Mouse (Mus musculus): ENCODE data around the gene Ip6k1. TPM values are rescaled to one million over a fixed set of nuclear protein-coding genes. Genes with fewer than 3 reads are reported as not detected.

The Ip6k1 gene
- total and polyA plus RNA-seq, 3 experiments, result 31.8 to 59.1 (median 37.2) TPM

DNA sequence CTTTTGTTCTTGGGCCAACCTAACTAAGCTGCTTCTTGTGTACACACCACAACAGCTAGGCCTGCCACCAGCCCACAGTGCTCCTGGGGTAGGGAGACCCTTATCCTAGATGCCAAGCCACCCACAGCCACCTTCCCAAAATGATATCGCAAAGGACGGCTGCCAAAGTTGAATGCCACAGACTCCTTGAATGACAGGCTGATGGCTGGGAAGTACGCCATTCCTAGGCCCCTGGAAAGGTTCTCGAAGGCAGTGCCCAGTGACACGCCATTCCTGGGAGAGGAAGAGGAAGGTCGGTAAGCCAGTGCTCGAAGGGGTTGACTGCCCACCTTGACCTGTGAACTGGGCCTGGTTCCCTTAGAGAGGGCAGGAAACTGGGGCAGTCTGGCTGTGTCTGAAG, 67.2 kb downstream of the Ip6k1 start:
- Histone ChIP-seq H3K4me1 (ENCODE audit: control insufficient read depth in 1 of 2, insufficient read depth in 2 of 2, low read length in 2 of 2) (no peaks in the 10 kb centered on the region), H3K9me3 (replicated peaks; ENCODE audit: insufficient read depth, low read length) (no peaks in the 10 kb centered on the region), H3K4me3 (ENCODE audit: control insufficient read depth in 1 of 2, insufficient read depth in 1 of 2, low read depth in 2 of 2, low read length in 2 of 2) (no peak overlapping the region), H3K27ac (ENCODE audit: control insufficient read depth, low read depth, low read length) (no peak overlapping the region), H3K36me3 (ENCODE audit: control insufficient read depth in 1 of 2, insufficient read depth in 2 of 2, low read length in 2 of 2) (no peaks in the 10 kb centered on the region; a peak in 1 of 4 replicates), H3K9ac (ENCODE audit: control insufficient read depth, low read depth, low read length, poor library complexity, severe bottlenecking) (no peak overlapping the region), H3K27me3 (ENCODE audit: control insufficient read depth in 1 of 2, insufficient read depth in 2 of 2, low read length in 2 of 2) (no peaks in the 10 kb centered on the region), H3K79me2 (ENCODE audit: control insufficient read depth, insufficient read depth, low read length, poor library complexity) (no peaks in the 10 kb centered on the region)
- TF ChIP-seq POLR2AphosphoS2 (IDR thresholded peaks at IDR 0.05; ENCODE audit: low read length) (no peak), ETS1 (IDR thresholded peaks at IDR 0.05; ENCODE audit: low read depth, low read length) (no peak), USF2 (IDR thresholded peaks at IDR 0.05; ENCODE audit: borderline replicate concordance in 1 of 2, insufficient read depth in 1 of 2, low read depth in 1 of 2, low read length in 2 of 2) (no peak), E2F4 (IDR thresholded peaks at IDR 0.05; ENCODE audit: borderline replicate concordance, low read depth, low read length) (no peak), MYB (IDR thresholded peaks at IDR 0.05; ENCODE audit: low read depth, low read length) (no peak), UBTF (IDR thresholded peaks at IDR 0.05; ENCODE audit: borderline replicate concordance, insufficient read depth, low read depth, low read length) (no peak), HCFC1 (IDR thresholded peaks at IDR 0.05; ENCODE audit: low read depth, low read length) (no peak), EP300 (IDR thresholded peaks at IDR 0.05; ENCODE audit: low read depth in 1 of 2, low read length in 2 of 2) (no peak), ZNF384 (IDR thresholded peaks at IDR 0.05; ENCODE audit: low read depth, low read length) (no peak), CTCF (IDR thresholded peaks at IDR 0.05 in 2 of 3, conservative IDR thresholded peaks at IDR 0.05 in 1 of 3; ENCODE audit: control insufficient read depth in 1 of 3, insufficient read depth in 1 of 3, low read depth in 2 of 3, low read length in 3 of 3, poor library complexity in 1 of 3, severe bottlenecking in 1 of 3) (no peak), SIN3A (IDR thresholded peaks at IDR 0.05; ENCODE audit: low read length) (no peak), RCOR1 (IDR thresholded peaks at IDR 0.05; ENCODE audit: low read depth, low read length) (no peak), MAZ (IDR thresholded peaks at IDR 0.05; ENCODE audit: low read depth, low read length) (no peak), CHD1 (IDR thresholded peaks at IDR 0.05; ENCODE audit: low read depth, low read length) (no peak), RAD21 (IDR thresholded peaks at IDR 0.05; ENCODE audit: low read depth, low read length) (no peak), USF1 (IDR thresholded peaks at IDR 0.05; ENCODE audit: low read depth, low read length) (no peak)
- DNase-seq (ENCODE audit: low read depth, low spot score), result no peak

DNA sequence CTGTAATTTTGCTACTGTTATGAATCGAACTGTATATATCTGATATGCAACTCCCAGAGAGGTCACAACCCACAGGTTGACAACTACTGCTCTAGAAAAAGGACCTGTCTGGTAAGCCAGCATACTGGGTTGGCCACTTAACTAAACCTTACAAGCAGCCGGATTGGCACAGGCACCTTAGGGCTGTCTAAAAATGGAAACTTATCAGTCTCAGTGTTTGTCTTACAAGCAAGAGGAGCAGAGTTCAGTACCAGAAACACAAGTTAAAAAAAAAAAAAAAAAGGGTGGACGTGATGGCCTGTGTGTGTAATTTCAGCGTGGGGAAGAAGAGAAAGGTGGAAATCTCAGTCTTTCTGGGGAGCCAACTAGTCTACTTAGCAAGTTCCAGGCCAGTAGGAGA, 69.5 kb downstream of the Ip6k1 start:
- H3K9me3 ChIP-seq (replicated peaks; ENCODE audit: insufficient read depth, low read length), result no peaks in the 10 kb centered on the region
- DNase-seq (ENCODE audit: low read depth, low spot score), result no peak
- no peaks in the 10 kb centered on the region for H3K79me2 ChIP-seq (ENCODE audit: control insufficient read depth, insufficient read depth, low read length, poor library complexity)
- no peak overlapping the region for H3K9ac ChIP-seq (ENCODE audit: control insufficient read depth, low read depth, low read length, poor library complexity, severe bottlenecking)
- TF ChIP-seq EP300 (IDR thresholded peaks at IDR 0.05; ENCODE audit: low read depth in 1 of 2, low read length in 2 of 2), result no peak
- no peak for TF ChIP-seq USF1 (IDR thresholded peaks at IDR 0.05; ENCODE audit: low read depth, low read length)
- no peak for TF ChIP-seq POLR2AphosphoS5 (IDR thresholded peaks at IDR 0.05; ENCODE audit: borderline replicate concordance, low read depth, low read length)
- TF ChIP-seq KAT2A (conservative IDR thresholded peaks at IDR 0.05; ENCODE audit: low read depth, low read length), result no peak
- H3K4me3 ChIP-seq (ENCODE audit: control insufficient read depth in 1 of 2, insufficient read depth in 1 of 2, low read depth in 2 of 2, low read length in 2 of 2), result no peak overlapping the region
- H3K4me1 ChIP-seq (ENCODE audit: control insufficient read depth in 1 of 2, insufficient read depth in 2 of 2, low read length in 2 of 2), result no peaks in the 10 kb centered on the region
- H3K27me3 ChIP-seq (ENCODE audit: control insufficient read depth in 1 of 2, insufficient read depth in 2 of 2, low read length in 2 of 2), result no peaks in the 10 kb centered on the region
- no peaks in the 10 kb centered on the region; a peak in 1 of 4 replicates for H3K36me3 ChIP-seq (ENCODE audit: control insufficient read depth in 1 of 2, insufficient read depth in 2 of 2, low read length in 2 of 2)
- no peak overlapping the region for H3K27ac ChIP-seq (ENCODE audit: control insufficient read depth, low read depth, low read length)

All from MEL (cell line).